Mouse (Mus musculus): ENCODE results near the gene Eif4b.

Gene Eif4b

GRCm38 (mm10) chr15:102073559-102074069 lies at the start of gene Eif4b:
Gene Eif4b (plus strand): TSS chr15:102073773.
- peak; percentile 98 to 99 for DNase-seq (ENCODE audit: low spot score in 2 of 2)

DNA sequence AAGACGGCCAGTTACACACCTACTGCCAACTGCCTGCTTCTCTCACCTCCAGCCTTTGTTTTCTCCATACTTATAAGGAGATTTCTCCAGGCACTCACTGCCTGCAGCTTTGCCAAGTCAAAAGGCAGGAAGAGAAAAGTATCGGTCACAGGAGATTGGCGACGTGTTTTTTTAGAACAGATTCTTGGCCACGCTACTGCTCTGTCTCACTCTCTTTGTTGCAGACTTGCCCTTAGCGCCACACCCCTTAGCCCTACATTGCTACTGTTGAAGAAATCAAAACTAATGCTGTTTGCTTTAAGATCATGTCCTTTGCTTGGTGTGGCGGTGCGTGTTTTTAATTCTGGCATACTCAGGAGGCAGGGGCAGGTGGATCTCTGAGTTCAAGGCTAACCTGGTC lies 49.7 kb upstream of the Eif4b start:
- no peak for DNase-seq (ENCODE audit: low spot score in 2 of 2)

DNA sequence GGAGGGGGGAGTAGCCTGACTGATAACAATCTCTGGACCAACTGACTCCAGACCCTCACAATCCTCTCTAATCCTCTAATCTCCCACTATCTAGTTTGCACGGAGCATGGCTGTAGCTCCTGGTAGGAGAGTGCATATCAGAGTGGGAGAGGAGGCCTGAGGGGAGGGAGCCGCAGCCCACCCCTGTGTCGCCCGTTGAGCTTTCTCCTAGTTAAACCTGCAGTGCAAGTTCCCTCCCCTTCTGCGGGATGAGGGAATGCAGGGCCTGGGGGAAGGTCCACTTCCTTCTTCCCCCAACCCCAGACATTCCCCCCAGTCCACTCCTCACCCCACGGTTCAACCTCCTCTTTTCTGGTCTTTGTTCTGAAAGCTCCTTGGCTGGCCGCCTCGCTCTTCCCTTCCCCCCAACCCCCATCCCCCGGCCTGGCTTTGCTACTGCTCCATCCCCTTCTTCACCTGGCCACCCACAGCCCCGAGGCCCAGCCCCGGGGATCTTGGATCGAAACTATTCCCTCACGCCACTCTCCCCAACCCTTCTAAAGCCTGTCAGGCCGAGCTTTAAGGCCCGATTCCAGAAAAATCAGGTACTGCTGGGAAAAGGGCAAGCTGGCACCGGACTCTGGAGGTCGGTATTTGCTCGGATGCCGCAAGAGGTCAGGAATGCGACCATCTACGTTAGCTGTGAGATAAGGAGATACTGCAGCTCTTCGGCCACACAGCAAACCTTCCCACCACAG lies 48.3 kb upstream of the Eif4b start:
- no peak for DNase-seq (ENCODE audit: low spot score in 2 of 2)

GRCm38 (mm10) chr15:102026430-102026829 lies 47.1 kb upstream of the Eif4b start:
- no peak for DNase-seq (ENCODE audit: low spot score in 2 of 2)

DNA sequence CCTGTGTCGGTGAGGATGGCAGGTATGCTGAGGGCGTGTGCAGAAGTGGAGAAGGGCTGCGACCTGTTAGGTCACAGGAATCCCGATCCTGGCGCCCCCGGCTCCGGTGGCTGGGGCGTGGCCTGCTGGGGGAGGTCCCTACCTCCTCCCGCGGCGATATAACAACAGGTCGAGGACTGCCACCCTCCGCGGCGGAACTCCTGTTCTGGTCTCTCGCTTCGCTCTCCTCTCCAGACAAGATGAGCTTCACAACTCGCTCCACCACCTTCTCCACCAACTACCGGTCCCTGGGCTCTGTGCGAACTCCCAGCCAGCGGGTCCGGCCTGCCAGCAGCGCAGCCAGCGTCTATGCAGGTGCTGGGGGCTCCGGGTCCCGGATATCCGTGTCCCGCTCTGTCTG lies 45.5 kb upstream of the Eif4b start, which contains the start of gene Krt18:
Krt18 (plus strand) TSS at position 141 of the 400 bp plus-strand sequence.
- peak in 1 of 2 experiments; percentile 15 for DNase-seq (ENCODE audit: low spot score in 2 of 2)

GRCm38 (mm10) chr15:102034121-102035053 lies 39.2 kb upstream of the Eif4b start:
- DNase-seq (ENCODE audit: low spot score in 2 of 2), result no peak

DNA sequence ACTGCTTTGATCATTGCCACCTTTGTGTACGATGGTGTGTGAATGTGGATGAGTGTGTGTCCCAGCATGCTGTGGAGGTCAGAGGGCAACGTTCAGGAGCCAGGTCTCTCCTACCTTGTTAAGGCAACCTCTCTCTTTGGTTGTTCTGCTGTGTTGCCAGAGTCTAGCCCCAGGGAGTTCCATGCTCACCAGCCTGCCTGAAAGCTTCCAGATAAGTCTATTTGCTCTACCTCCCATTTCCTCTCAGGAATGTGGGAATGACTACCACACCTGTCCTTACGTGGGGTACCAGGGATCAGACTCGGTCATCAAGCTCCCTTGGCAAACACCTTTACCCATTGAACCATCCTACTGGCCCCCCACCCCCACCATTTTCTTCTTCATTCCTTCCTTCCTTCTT lies 33.3 kb upstream of the Eif4b start:
- DNase-seq (ENCODE audit: low spot score in 2 of 2), result no peak

DNA sequence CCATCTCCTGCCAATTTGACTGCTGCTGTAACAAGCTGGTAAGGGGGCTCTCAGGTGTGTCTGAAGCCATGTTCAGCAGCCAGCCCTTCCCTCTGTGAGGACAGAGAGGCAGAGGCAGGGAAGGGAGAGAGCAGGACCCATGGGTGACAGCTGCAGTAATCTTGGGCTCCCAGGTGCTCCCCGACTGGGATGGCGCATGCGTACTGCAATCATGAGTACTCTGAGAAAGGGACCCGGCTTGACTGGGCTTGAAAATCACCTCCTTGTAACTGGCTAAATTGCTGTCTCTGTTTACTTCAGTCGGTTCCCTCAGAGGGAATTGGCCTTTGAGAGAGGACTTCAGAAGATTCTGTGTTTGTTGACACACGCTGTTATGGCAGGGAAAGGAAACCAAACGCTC lies 31.6 kb upstream of the Eif4b start:
- no peak for DNase-seq (ENCODE audit: low spot score in 2 of 2)

DNA sequence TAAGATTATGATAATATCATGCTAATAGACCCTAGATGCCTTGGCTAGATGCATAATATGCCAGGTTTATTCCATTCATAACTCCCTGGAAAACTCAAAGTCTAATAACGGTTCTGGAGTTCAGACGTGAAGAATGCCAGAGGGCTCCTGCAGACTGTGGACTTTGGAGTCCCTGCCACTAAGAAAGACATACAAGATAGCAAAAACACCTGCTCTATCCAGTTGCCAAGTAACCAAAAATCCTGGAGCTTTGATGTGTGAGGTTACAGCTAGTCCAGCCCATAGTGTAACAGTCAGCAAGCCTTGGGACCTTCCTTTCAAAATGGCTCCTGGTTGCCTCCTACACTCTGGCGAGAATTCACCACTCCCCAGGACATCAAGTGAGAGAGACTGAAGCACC lies 28.8 kb upstream of the Eif4b start:
- DNase-seq (ENCODE audit: low spot score in 2 of 2), result no peak

DNA sequence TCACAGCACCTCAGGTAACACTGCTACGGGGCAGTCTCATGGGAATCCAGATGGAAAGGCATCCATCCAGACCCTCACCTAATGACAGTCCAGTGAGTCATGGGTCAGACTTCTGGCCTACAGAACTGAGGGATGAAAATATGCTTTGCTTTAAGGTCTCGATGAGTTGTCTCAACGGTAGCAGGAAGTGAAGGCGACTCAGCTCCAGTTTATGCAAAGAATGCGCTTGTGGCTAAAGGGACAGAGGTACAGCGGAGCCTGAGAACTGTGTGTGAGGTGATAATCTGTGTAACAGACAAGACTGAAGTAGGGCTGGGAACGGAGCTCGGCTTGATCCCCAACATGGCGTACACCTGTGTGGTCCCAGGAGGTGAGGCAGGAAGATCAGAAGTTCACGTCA lies 27.9 kb upstream of the Eif4b start:
- no peak for DNase-seq (ENCODE audit: low spot score in 2 of 2)

DNA sequence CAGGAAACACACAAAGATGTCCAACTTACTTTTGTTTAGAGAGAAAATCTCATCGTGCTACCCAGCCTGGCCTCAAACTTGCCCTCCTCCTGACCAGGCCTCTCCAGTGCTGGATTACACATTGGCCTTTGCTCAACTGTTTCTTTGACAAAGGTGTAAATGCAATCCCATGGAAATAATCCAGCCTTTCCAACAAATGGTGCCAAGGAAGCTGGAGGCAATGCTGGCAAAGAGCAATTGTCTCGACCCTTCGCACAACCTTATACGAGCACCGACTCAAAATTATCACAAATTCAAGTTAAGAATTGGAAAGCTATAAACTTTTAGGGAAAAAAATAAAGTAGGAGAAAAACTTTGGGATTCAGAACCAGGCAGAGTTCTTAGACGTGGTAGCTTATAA lies 25.6 kb upstream of the Eif4b start:
- DNase-seq (ENCODE audit: low spot score in 2 of 2), result no peak

DNA sequence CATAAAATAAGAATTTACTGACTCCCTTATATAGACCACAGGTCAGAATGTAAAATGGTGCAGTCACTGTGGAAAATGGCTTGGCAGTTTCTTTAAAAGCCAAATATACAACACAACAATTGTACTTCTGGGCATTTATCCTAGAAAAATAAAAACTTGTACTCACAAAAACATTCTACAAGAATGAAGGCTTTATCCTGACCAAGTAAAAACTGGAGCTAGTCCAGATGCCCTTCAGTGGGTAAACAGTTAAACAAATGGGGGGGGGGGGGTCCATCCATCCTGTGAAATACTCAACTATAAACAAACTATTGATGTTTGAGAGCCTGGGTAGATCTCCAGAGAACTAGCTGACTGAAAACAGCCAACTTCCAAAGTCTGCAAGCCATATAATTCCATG lies 23.7 kb upstream of the Eif4b start:
- no peak for DNase-seq (ENCODE audit: low spot score in 2 of 2)

DNA sequence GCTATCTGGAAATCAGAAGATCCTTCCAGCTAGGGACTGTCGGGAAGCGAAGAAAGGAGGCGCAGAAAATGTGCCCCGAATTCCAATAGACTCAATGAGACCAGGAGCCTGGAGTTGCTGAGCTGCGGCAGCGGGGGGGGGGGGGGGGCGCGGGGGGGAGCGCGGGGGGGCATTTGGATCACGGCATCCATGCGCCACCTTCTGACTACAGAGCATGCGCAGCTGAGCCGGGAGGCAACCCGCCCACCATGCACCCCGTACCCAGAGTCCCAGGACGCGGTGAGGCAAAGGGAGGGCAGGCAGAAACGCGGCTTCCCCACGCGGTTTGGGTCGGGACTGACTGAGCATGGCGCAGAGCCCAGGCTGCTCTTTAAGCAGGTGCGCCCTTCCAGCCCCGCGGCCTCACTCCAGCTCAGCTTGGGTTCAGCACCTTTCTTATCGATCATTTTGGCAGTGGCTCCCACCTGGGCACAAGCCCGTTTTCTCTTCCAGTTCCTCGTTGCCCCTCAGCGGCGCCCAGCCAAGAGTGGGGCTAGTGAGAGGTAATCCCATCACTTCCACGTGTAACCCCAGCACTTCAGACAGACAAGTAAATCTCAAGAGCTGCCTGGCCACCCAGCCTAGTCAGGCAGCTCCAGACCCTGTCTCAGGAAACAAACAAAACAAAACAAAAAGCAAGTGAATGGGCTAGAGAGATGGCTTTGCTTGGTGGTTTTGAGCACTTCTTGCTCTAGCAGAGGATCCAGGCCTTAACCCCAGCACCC lies 21.5 kb upstream of the Eif4b start:
- DNase-seq (ENCODE audit: low spot score in 2 of 2), result no peak

DNA sequence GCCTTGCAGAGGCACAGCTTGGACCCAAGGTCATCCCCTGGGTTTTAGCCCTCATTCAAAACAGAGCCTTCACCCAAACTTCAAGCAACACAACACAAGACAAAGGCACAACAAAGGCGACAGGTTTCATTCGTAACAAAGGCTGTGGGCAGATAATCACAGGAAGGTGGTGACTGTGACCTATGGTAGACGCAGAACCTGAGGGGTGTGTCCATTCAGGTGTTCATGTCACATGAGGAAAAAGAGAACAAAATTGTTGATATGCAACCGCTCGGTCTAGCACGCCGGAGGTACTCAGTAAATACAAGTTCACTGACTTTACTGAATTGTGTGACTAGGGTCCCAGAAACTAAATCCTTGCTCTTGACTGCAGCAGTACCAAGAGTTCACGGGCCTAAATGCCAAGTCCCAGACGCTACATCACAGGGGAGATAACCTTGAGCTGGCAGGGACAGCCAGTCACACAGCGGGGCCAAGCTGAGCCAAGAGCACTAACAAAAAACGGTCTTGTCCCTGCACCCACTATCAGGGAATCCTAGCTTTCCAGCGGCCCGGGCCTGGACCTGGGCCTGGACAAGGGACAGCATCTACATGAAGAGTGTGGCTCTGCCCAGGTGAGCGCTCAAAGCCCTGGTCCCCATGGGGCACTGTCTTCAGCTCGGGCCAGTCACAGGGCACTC lies 16.9 kb upstream of the Eif4b start:
- no peak for DNase-seq (ENCODE audit: low spot score in 2 of 2)

GRCm38 (mm10) chr15:102065661-102066325 lies 7.8 kb upstream of the Eif4b start:
- peak; percentile 86 to 91 for DNase-seq (ENCODE audit: low spot score in 2 of 2)

GRCm38 (mm10) chr15:102070476-102071467 lies 2.8 kb upstream of the Eif4b start:
- no peak for DNase-seq (ENCODE audit: low spot score in 2 of 2)

DNA sequence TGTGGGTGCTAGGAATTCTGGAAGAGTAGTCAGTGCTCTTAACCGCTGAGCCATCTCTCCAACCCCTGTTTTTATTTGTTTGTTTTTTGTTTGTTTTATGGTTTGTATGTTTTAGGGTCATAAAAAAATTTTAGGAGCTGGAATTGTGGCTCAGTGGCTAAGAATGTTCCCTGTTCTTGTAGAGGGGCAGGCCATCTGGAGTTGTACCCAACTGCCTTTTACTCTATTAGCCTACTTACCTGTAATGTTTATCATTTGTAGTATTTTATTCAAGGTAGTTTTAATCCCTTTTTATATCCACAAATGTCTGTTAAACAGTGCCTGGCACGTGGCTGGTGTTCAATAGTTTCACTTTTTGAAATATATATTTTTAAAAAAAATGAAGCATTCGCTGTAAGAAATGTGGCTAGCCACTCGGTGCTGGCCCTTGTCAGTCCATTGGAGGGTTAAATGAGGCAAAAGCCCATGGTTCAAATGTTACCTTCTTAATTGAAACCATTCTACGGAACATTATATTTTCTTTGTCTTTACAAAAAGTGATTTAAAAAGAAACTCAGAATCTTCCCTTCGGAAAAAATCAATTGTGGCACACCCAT lies 512 bp upstream of the Eif4b start:
- no peak for DNase-seq (ENCODE audit: low spot score in 2 of 2)

DNA sequence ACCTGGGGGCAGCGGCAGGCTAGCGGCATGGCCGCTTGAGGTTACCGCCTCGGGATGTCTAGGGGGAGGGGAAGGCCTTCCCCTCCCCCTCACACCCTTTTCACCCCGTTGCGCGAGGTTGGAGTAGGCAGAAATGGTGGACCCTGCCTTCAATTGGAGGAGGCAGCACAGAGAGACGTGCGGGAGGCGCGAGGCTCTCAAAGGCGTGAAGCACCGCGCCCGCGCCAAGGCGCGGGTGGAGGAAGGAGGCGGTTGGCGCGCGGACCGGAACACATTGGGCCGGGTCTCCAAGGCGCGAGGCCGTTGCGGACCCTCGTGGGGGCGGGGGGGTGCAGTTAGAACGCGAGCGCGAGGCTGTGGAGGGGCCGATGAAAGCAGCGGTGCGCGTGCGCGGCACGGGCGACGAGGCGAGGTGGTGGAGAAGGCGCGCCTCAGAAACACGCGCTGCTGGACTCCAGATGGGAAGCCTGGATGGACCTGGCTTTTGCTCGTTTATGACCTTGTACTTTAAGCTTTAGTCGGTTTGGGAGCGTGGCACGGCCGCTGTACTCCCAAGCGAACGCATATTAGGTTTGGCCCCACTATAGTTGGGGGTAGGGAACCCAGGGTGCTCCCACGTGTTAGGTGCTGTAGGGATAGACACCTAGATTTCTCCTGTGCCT lies 628 bp downstream of the Eif4b start:
- peak; percentile 40 to 58 for DNase-seq (ENCODE audit: low spot score in 2 of 2)
